Mouse (Mus musculus): ENCODE data around the gene Zcchc7. TPM values are rescaled to one million over a fixed set of nuclear protein-coding genes. Genes with fewer than 3 reads are reported as not detected.
A peak's percentile ranks its signal among the peaks of the same experiment; 100 is the strongest.

The Zcchc7 gene
- polyA plus RNA-seq, 1 experiment from 2014 or later, result 38.3 TPM

- Histone ChIP-seq H3K9me3 (ENCODE audit: control insufficient read depth, low read length) (no peaks in the 10 kb centered on the region), H3K36me3 (ENCODE audit: control insufficient read depth, insufficient read depth, low read length) (no peaks in the 10 kb centered on the region), H3K4me2 (ENCODE audit: low read length) (no peak overlapping the region), H3K27me3 (ENCODE audit: control insufficient read depth, insufficient read depth, low read length) (no peaks in the 10 kb centered on the region), H3K9ac (replicated peaks; ENCODE audit: low read length) (no peak overlapping the region), H3K4me3 (replicated peaks; ENCODE audit: low read depth, low read length) (no peak overlapping the region), H3K27ac (replicated peaks; ENCODE audit: low read depth, low read length) (no peak overlapping the region), H3K4me1 (ENCODE audit: control insufficient read depth, insufficient read depth, low read length) (no peaks in the 10 kb centered on the region)
- 96% methylated on average over 1 of the region's 1 CpGs for WGBS
- DNase-seq (no peak), ATAC-seq (ENCODE audit: low FRiP score, low TSS enrichment) (no peak)
These were observed 116.4 kb downstream of the Zcchc7 start for GRCm38 (mm10) chr4:44872048-44872447.

- Histone ChIP-seq H3K27me3 (ENCODE audit: control insufficient read depth, insufficient read depth, low read length) (no peaks in the 10 kb centered on the region; the same call in 1 of the 2 replicates), H3K36me3 (ENCODE audit: control insufficient read depth, insufficient read depth, low read length) (no peaks in the 10 kb centered on the region), H3K27ac (replicated peaks; ENCODE audit: low read depth, low read length) (no peak overlapping the region), H3K9me3 (ENCODE audit: control insufficient read depth, low read length) (no peaks in the 10 kb centered on the region), H3K9ac (replicated peaks; ENCODE audit: low read length) (no peak overlapping the region), H3K4me3 (replicated peaks; ENCODE audit: low read depth, low read length) (no peak overlapping the region), H3K4me1 (ENCODE audit: control insufficient read depth, insufficient read depth, low read length) (peaks cover 6% of the 10 kb centered on the region), H3K4me2 (ENCODE audit: low read length) (no peak overlapping the region)
- peak; percentile 65 for DNase-seq
- 1% methylated on average over 7 of the region's 7 CpGs for WGBS
- peak; percentile 34; the same call in 1 of the 2 replicates for ATAC-seq (ENCODE audit: low FRiP score, low TSS enrichment)
These were observed 124.5 kb downstream of the Zcchc7 start for GRCm38 (mm10) chr4:44880065-44880623.

DNA sequence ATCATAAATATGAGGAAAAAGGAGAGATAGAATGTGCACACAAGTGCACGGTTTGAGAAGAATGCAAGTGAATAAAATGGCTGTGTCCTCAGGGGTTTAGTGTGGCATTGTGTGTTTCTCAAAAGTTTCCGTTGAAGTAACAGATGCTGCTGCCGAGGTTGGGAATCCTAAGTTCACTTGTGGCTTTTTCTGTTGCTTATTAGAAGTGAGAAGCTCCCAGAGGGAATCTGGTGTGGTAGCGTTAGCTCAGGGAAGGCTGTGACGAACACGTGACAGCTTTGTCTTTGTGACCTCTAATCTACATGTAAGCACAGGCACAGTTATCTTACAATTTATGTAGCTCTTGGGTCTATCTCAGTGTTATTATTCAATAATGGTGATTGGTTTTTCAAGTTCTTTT is 130.5 kb downstream of the Zcchc7 start:
- Histone ChIP-seq H3K27ac (replicated peaks; ENCODE audit: low read depth, low read length) (no peak overlapping the region), H3K27me3 (ENCODE audit: control insufficient read depth, insufficient read depth, low read length) (no peaks in the 10 kb centered on the region; the same call in 1 of the 2 replicates), H3K9me3 (ENCODE audit: control insufficient read depth, low read length) (no peaks in the 10 kb centered on the region), H3K4me3 (replicated peaks; ENCODE audit: low read depth, low read length) (no peak overlapping the region), H3K4me2 (ENCODE audit: low read length) (no peak overlapping the region), H3K9ac (replicated peaks; ENCODE audit: low read length) (no peak overlapping the region), H3K36me3 (ENCODE audit: control insufficient read depth, insufficient read depth, low read length) (no peaks in the 10 kb centered on the region), H3K4me1 (ENCODE audit: control insufficient read depth, insufficient read depth, low read length) (0 out of 2 replicates have a peak, but pooled peaks cover 2% of the 10 kb centered on the region)
- no peak for DNase-seq
- no peak for ATAC-seq (ENCODE audit: low FRiP score, low TSS enrichment)
- 43% methylated on average over 6 of the region's 6 CpGs for WGBS

GRCm38 (mm10) chr4:44891344-44891743 is 135.7 kb downstream of the Zcchc7 start:
- WGBS, result 86% methylated on average over 6 of the region's 6 CpGs
- no peak for ATAC-seq (ENCODE audit: low FRiP score, low TSS enrichment)

GRCm38 (mm10) chr4:44905651-44906271 is 150.1 kb downstream of the Zcchc7 start:
- ATAC-seq (ENCODE audit: low FRiP score, low TSS enrichment), result peak; percentile 80; the same call in 1 of the 2 replicates
- Histone ChIP-seq H3K36me3 (ENCODE audit: control insufficient read depth, insufficient read depth, low read length) (no peaks in the 10 kb centered on the region), H3K9me3 (ENCODE audit: control insufficient read depth, low read length) (no peaks in the 10 kb centered on the region), H3K27ac (replicated peaks; ENCODE audit: low read depth, low read length) (peak overlapping the region; percentile 75), H3K4me1 (ENCODE audit: control insufficient read depth, insufficient read depth, low read length) (peaks cover 15% of the 10 kb centered on the region), H3K27me3 (ENCODE audit: control insufficient read depth, insufficient read depth, low read length) (peaks cover 8% of the 10 kb centered on the region; the same call in 1 of the 2 replicates), H3K4me2 (ENCODE audit: low read length) (peak overlapping the region; percentile 36), H3K4me3 (replicated peaks; ENCODE audit: low read depth, low read length) (no peak overlapping the region), H3K9ac (replicated peaks; ENCODE audit: low read length) (peak overlapping the region; percentile 7; the same call in 1 of the 2 replicates)
- 2% methylated on average over 11 of the region's 11 CpGs for WGBS
- DNase-seq, result peak; percentile 79

More at GRCm38 (mm10) chr4:44891344-44891743, 135.7 kb downstream of the Zcchc7 start:
- H3K4me1 ChIP-seq (ENCODE audit: control insufficient read depth, insufficient read depth, low read length), result no peaks in the 10 kb centered on the region
- H3K9me3 ChIP-seq (ENCODE audit: control insufficient read depth, low read length), result no peaks in the 10 kb centered on the region
- H3K27ac ChIP-seq (replicated peaks; ENCODE audit: low read depth, low read length), result no peak overlapping the region
- no peak overlapping the region for H3K4me2 ChIP-seq (ENCODE audit: low read length)
- H3K9ac ChIP-seq (replicated peaks; ENCODE audit: low read length), result no peak overlapping the region
- peaks cover 8% of the 10 kb centered on the region; the same call in 1 of the 2 replicates for H3K36me3 ChIP-seq (ENCODE audit: control insufficient read depth, insufficient read depth, low read length)
- DNase-seq, result no peak
- no peak overlapping the region for H3K4me3 ChIP-seq (replicated peaks; ENCODE audit: low read depth, low read length)
- H3K27me3 ChIP-seq (ENCODE audit: control insufficient read depth, insufficient read depth, low read length), result no peaks in the 10 kb centered on the region

DNA sequence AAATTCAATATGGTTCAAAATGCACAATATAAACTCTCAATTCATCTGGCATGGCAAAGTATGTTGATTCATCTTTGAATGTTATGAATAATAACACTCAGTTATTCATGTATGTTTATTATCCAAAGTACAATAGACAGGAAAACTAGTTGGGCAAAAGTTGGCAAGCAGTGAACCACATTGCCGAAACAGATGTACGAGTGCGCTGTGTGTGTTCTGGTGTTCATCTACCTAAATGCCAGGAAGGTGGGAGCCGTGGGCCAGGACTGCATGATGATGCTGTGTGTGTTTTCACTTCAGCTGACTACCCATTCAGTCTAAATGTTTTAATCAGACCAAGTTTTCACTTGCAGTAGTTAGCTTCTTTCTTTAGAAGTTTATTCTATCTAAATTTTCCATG is 150.7 kb downstream of the Zcchc7 start:
- WGBS, result 42% methylated on average over 4 of the region's 4 CpGs
- peaks cover 8% of the 10 kb centered on the region; the same call in 1 of the 2 replicates for H3K27me3 ChIP-seq (ENCODE audit: control insufficient read depth, insufficient read depth, low read length)
- peak; percentile 23 for DNase-seq
- no peaks in the 10 kb centered on the region for H3K36me3 ChIP-seq (ENCODE audit: control insufficient read depth, insufficient read depth, low read length)
- peak overlapping the region; percentile 36; the same call in 1 of the 2 replicates for H3K4me2 ChIP-seq (ENCODE audit: low read length)
- H3K27ac ChIP-seq (replicated peaks; ENCODE audit: low read depth, low read length), result peak overlapping the region; percentile 75
- no peak overlapping the region for H3K9ac ChIP-seq (replicated peaks; ENCODE audit: low read length)
- H3K4me3 ChIP-seq (replicated peaks; ENCODE audit: low read depth, low read length), result no peak overlapping the region
- peaks cover 15% of the 10 kb centered on the region for H3K4me1 ChIP-seq (ENCODE audit: control insufficient read depth, insufficient read depth, low read length)
- H3K9me3 ChIP-seq (ENCODE audit: control insufficient read depth, low read length), result no peaks in the 10 kb centered on the region
- ATAC-seq (ENCODE audit: low FRiP score, low TSS enrichment), result no peak

- DNase-seq (peak; percentile 65), ATAC-seq (ENCODE audit: low FRiP score, low TSS enrichment) (no peak)
- H3K4me1 ChIP-seq (ENCODE audit: control insufficient read depth, insufficient read depth, low read length), result peaks cover 15% of the 10 kb centered on the region
- no peak overlapping the region for H3K9ac ChIP-seq (replicated peaks; ENCODE audit: low read length)
- no peak overlapping the region for H3K27ac ChIP-seq (replicated peaks; ENCODE audit: low read depth, low read length)
- peaks cover 8% of the 10 kb centered on the region; the same call in 1 of the 2 replicates for H3K27me3 ChIP-seq (ENCODE audit: control insufficient read depth, insufficient read depth, low read length)
- no peak overlapping the region for H3K4me2 ChIP-seq (ENCODE audit: low read length)
- no peak overlapping the region for H3K4me3 ChIP-seq (replicated peaks; ENCODE audit: low read depth, low read length)
- no peaks in the 10 kb centered on the region for H3K36me3 ChIP-seq (ENCODE audit: control insufficient read depth, insufficient read depth, low read length)
- no peaks in the 10 kb centered on the region for H3K9me3 ChIP-seq (ENCODE audit: control insufficient read depth, low read length)
- 16% methylated on average over 2 of the region's 2 CpGs for WGBS
These were observed 154.4 kb downstream of the Zcchc7 start for GRCm38 (mm10) chr4:44910065-44910464.

- ATAC-seq (ENCODE audit: low FRiP score, low TSS enrichment), result no peak
- H3K27me3 ChIP-seq (ENCODE audit: control insufficient read depth, insufficient read depth, low read length), result peaks cover 8% of the 10 kb centered on the region; the same call in 1 of the 2 replicates
- 53% methylated on average over 2 of the region's 2 CpGs for WGBS
- H3K4me1 ChIP-seq (ENCODE audit: control insufficient read depth, insufficient read depth, low read length), result peaks cover 7% of the 10 kb centered on the region
- no peak for DNase-seq
- no peaks in the 10 kb centered on the region for H3K36me3 ChIP-seq (ENCODE audit: control insufficient read depth, insufficient read depth, low read length)
- H3K9ac ChIP-seq (replicated peaks; ENCODE audit: low read length), result no peak overlapping the region
- H3K4me3 ChIP-seq (replicated peaks; ENCODE audit: low read depth, low read length), result no peak overlapping the region
- no peak overlapping the region for H3K4me2 ChIP-seq (ENCODE audit: low read length)
- no peak overlapping the region for H3K27ac ChIP-seq (replicated peaks; ENCODE audit: low read depth, low read length)
- H3K9me3 ChIP-seq (ENCODE audit: control insufficient read depth, low read length), result no peaks in the 10 kb centered on the region
These were observed 155.2 kb downstream of the Zcchc7 start for GRCm38 (mm10) chr4:44910857-44911256.
